Mouse (Mus musculus): ENCODE data around the gene Mamdc2. TPM values are rescaled to one million over a fixed set of nuclear protein-coding genes. Genes with fewer than 3 reads are reported as not detected.

The Mamdc2 gene
- not detected for polyA plus RNA-seq (2017; shearing (Covaris generic))

GRCm38 (mm10) chr19:23447988-23448497 lies at the start of gene Mamdc2:
Gene Mamdc2, minus strand, starts transcription at chr19:23448442.

DNA sequence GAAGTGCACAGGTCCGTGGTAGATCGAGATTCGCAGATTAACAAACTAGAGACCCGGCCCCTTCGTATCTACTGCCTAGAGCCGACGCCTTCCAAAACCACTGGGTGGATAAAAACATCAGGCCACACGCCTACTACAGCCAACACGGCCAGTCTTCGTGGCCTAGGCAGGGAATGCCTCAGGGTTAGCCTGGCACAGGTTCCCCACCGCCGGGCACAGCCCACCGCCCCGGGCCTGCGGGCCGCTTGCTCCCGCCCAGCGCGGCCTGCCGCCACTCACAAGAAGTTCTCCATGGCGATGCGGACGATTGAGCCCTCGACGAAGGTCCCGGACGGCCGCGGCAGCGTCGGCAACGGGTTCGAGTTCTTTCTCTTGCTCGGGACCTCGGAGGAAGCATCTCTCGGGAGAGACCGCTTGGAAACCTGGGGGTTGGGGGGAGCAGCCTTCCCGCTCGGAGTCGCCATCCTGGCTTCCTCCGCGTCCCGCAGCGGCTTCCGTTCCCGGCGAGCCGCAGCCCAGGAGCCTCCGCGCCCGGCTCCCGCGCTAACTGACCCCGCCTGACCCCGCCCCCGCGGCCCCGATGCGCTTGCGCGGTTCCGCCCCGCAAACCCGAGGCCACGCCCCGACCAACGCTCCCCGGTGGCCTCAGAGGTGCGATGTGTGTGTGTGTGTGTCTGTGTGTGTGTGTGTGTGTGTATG lies 174.7 kb downstream of the Mamdc2 start, which contains the start of gene Smc5:
Gene Smc5, minus strand, starts transcription at position 543 of the 699 bp plus-strand sequence.

Other genes with a start within 250 kb of the Mamdc2 start
- gene Smc5, start 174.5 kb downstream of the Mamdc2 start, polyA plus RNA-seq (2017; shearing (Covaris generic)): 10 to 100 TPM; 33.3 to 41.9 TPM
- not detected for gene 1700028P14Rik, start 204.4 kb upstream of the Mamdc2 start, polyA plus RNA-seq (2017; shearing (Covaris generic))
- gene Ptar1, start 239.0 kb upstream of the Mamdc2 start, polyA plus RNA-seq (2017; shearing (Covaris generic)): 1 to 10 TPM; 7.6 to 8.6 TPM

Measured in activated CD4-positive, CD25-positive, alpha-beta regulatory T cell (primary cell).